Mouse (Mus musculus) lung, postnatal 0 days (tissue): ENCODE measurements around the gene Srsf9.

Experiments used
- CTCF ChIP-seq: IDR thresholded peaks from 2 replicates; pipeline ENCODE4 v1.5.1; 2016; ENCODE audit warnings: antibody characterized with exemption, mild to moderate bottlenecking
- EP300 ChIP-seq: IDR thresholded peaks from 2 replicates; pipeline ENCODE4 v1.6.1; 2016; ENCODE audit warnings: antibody characterized with exemption, mild to moderate bottlenecking, control low read depth

DNA sequence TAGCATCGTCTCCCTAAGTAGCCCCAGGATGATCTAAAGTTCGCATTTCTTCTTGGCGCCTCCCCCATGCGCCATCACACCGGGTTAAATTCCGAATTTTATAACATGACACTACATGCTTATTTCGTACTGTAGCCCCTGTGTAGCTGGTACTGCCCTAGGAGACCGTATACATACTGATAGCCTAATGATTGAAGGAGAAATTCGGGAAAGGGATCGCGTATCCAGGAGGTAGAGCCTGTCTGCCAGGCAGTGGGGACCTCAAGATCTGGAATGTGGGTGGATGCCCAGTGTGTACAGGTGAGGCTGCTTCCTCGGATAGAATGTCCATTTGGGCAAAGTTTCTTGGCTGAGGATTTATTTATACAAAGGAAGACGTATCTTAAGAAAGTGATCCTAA is 25.4 kb upstream of the Srsf9 start:
- TF ChIP-seq CTCF (no peak), EP300 (no peak)
